Mouse (Mus musculus): ENCODE results near the gene Mavs. TPM values are rescaled to one million over a fixed set of nuclear protein-coding genes. Genes with fewer than 3 reads are reported as not detected.

Gene Mavs
- total and polyA plus RNA-seq, 3 experiments, result 5.6 to 21.2 (median 12.2) TPM

DNA sequence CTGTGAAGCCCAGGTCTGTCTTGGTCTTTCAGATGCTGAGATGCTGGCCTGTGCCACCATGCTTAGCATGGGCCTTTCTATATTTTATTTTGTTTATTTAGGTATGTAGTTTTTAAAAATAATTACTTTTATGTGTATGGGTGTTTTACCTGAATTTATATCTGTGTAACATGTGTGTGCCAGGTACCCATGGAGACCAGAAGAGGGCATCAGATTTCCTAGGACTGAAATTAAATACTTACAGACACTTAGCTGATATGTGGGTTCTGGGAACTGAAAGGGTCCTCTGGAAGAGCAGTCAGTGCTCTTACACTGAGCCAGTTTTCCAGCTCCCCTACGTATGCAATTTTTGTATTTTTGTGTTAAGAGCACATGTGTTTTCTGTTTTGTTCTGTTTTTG, 52.4 kb downstream of the Mavs start:
- Histone ChIP-seq H3K4me3 (ENCODE audit: low read depth, low read length) (no peak overlapping the region), H3K9me3 (replicated peaks) (no peaks in the 10 kb centered on the region), H3K27me3 (ENCODE audit: insufficient read depth, low read length) (no peaks in the 10 kb centered on the region), H3K4me1 (ENCODE audit: insufficient read depth, low read depth, low read length) (no peaks in the 10 kb centered on the region), H3K36me3 (replicated peaks) (peaks cover 83% of the 10 kb centered on the region)
- DNase-seq (ENCODE audit: low spot score), result no peak
- TF ChIP-seq GATA1 (IDR thresholded peaks at IDR 0.05; ENCODE audit: borderline replicate concordance, low read length), result no peak
- TF ChIP-seq POLR2AphosphoS5 (IDR thresholded peaks at IDR 0.05; ENCODE audit: insufficient replicate concordance, low read depth, low read length), result no peak
- no peak for TF ChIP-seq TAL1 (conservative IDR thresholded peaks at IDR 0.05; ENCODE audit: low read depth, low read length)
- no peak for TF ChIP-seq CTCF (IDR thresholded peaks at IDR 0.05; ENCODE audit: low read depth, low read length)
- no peak for TF ChIP-seq GATA2 (IDR thresholded peaks at IDR 0.05; ENCODE audit: borderline replicate concordance, low read depth, low read length)
- ATAC-seq (ENCODE audit: extremely low read depth, insufficient number of reproducible peaks, low FRiP score, poor library complexity, severe bottlenecking), result no peak

- H3K4me1 ChIP-seq (ENCODE audit: insufficient read depth, low read depth, low read length), result no peaks in the 10 kb centered on the region
- no peak overlapping the region for H3K4me3 ChIP-seq (ENCODE audit: low read depth, low read length)
- no peaks in the 10 kb centered on the region for H3K27me3 ChIP-seq (ENCODE audit: insufficient read depth, low read length)
- ATAC-seq (ENCODE audit: extremely low read depth, insufficient number of reproducible peaks, low FRiP score, poor library complexity, severe bottlenecking), result no peak
- H3K36me3 ChIP-seq (replicated peaks), result peaks cover 91% of the 10 kb centered on the region
- no peaks in the 10 kb centered on the region for H3K9me3 ChIP-seq (replicated peaks)
- DNase-seq (ENCODE audit: low spot score), result no peak
- TF ChIP-seq GATA1 (IDR thresholded peaks at IDR 0.05; ENCODE audit: borderline replicate concordance, low read length) (no peak), GATA2 (IDR thresholded peaks at IDR 0.05; ENCODE audit: borderline replicate concordance, low read depth, low read length) (no peak), CTCF (IDR thresholded peaks at IDR 0.05; ENCODE audit: low read depth, low read length) (no peak), POLR2AphosphoS5 (IDR thresholded peaks at IDR 0.05; ENCODE audit: insufficient replicate concordance, low read depth, low read length) (no peak)
These were observed 56.8 kb downstream of the Mavs start for GRCm38 (mm10) chr2:131290669-131291068.

GRCm38 (mm10) chr2:131296746-131297261, 62.9 kb downstream of the Mavs start:
- no peak for TF ChIP-seq GATA1 (IDR thresholded peaks at IDR 0.05; ENCODE audit: borderline replicate concordance, low read length)
- TF ChIP-seq POLR2AphosphoS5 (IDR thresholded peaks at IDR 0.05; ENCODE audit: insufficient replicate concordance, low read depth, low read length), result no peak
- no peak for TF ChIP-seq GATA2 (IDR thresholded peaks at IDR 0.05; ENCODE audit: borderline replicate concordance, low read depth, low read length)
- no peak for TF ChIP-seq TAL1 (conservative IDR thresholded peaks at IDR 0.05; ENCODE audit: low read depth, low read length)
- TF ChIP-seq CTCF (IDR thresholded peaks at IDR 0.05; ENCODE audit: low read depth, low read length), result no peak
- no peak for DNase-seq (ENCODE audit: low spot score)
- Histone ChIP-seq H3K36me3 (replicated peaks) (peaks cover 71% of the 10 kb centered on the region), H3K4me3 (ENCODE audit: low read depth, low read length) (no peak overlapping the region), H3K4me1 (ENCODE audit: insufficient read depth, low read depth, low read length) (no peaks in the 10 kb centered on the region), H3K27me3 (ENCODE audit: insufficient read depth, low read length) (no peaks in the 10 kb centered on the region), H3K9me3 (replicated peaks) (no peaks in the 10 kb centered on the region)
- no peak for ATAC-seq (ENCODE audit: extremely low read depth, insufficient number of reproducible peaks, low FRiP score, poor library complexity, severe bottlenecking)

Other genes with a start within 250 kb of the Mavs start
- gene Gfra4, start 191.0 kb upstream of the Mavs start, total RNA-seq (2014; fragmentation: Nextera tagmentation), result not detected in 2 replicates
- gene Gfra4, start 191.0 kb upstream of the Mavs start, total RNA-seq (2017), result not detected in 2 replicates
- gene Gfra4, start 191.0 kb upstream of the Mavs start, polyA plus RNA-seq (2012), result not detected in 2 replicates
- gene Adam33, start 170.2 kb upstream of the Mavs start, total RNA-seq (2014; fragmentation: Nextera tagmentation), result not detected in 2 replicates
- gene Adam33, start 170.2 kb upstream of the Mavs start, total RNA-seq (2017), result 0.06 and 0.27 TPM in 2 replicates
- gene Adam33, start 170.2 kb upstream of the Mavs start, polyA plus RNA-seq (2012), result not detected in 2 replicates
- not detected in 2 replicates for gene Siglec1, start 147.3 kb upstream of the Mavs start, total RNA-seq (2014; fragmentation: Nextera tagmentation)
- 0.06 and 0.16 TPM in 2 replicates for gene Siglec1, start 147.3 kb upstream of the Mavs start, total RNA-seq (2017)
- gene Siglec1, start 147.3 kb upstream of the Mavs start, polyA plus RNA-seq (2012), result not detected in 2 replicates
- 0.83 and 0.98 TPM in 2 replicates for gene Hspa12b, start 106.8 kb upstream of the Mavs start, total RNA-seq (2014; fragmentation: Nextera tagmentation)
- 1.8 and 2.2 TPM in 2 replicates for gene Hspa12b, start 106.8 kb upstream of the Mavs start, total RNA-seq (2017)
- gene Hspa12b, start 106.8 kb upstream of the Mavs start, polyA plus RNA-seq (2012), result 2.9 TPM in 2 replicates
- gene Gm11037, start 100.6 kb upstream of the Mavs start, total RNA-seq (2014; fragmentation: Nextera tagmentation), result not detected in 2 replicates
- gene Gm11037, start 100.6 kb upstream of the Mavs start, total RNA-seq (2017), result not detected in 2 replicates
- not detected in 2 replicates for gene Gm11037, start 100.6 kb upstream of the Mavs start, polyA plus RNA-seq (2012)
- 81.9 and 98.7 TPM in 2 replicates for gene 1700037H04Rik, start 74.0 kb upstream of the Mavs start, total RNA-seq (2014; fragmentation: Nextera tagmentation)
- 28.1 and 30.2 TPM in 2 replicates for gene 1700037H04Rik, start 74.0 kb upstream of the Mavs start, total RNA-seq (2017)
- gene 1700037H04Rik, start 74.0 kb upstream of the Mavs start, polyA plus RNA-seq (2012), result 155 and 173 TPM in 2 replicates
- gene Cenpb, start 54.0 kb upstream of the Mavs start, total RNA-seq (2014; fragmentation: Nextera tagmentation), result 4.5 and 5.6 TPM in 2 replicates
- 7.4 and 8.6 TPM in 2 replicates for gene Cenpb, start 54.0 kb upstream of the Mavs start, total RNA-seq (2017)
- 29.5 and 35.4 TPM in 2 replicates for gene Cenpb, start 54.0 kb upstream of the Mavs start, polyA plus RNA-seq (2012)
- 14.0 and 85.9 TPM in 2 replicates for gene Cdc25b, start 47.1 kb upstream of the Mavs start, total RNA-seq (2014; fragmentation: Nextera tagmentation)
- gene Cdc25b, start 47.1 kb upstream of the Mavs start, total RNA-seq (2017), result 12.6 and 14.2 TPM in 2 replicates
- gene Cdc25b, start 47.1 kb upstream of the Mavs start, polyA plus RNA-seq (2012), result 6.0 and 7.0 TPM in 2 replicates
- 5.6 TPM in 1 of 2 replicates, not detected in the other for gene Spef1, start 46.8 kb upstream of the Mavs start, total RNA-seq (2014; fragmentation: Nextera tagmentation)
- 1.4 and 1.9 TPM in 2 replicates for gene Spef1, start 46.8 kb upstream of the Mavs start, total RNA-seq (2017)
- gene Spef1, start 46.8 kb upstream of the Mavs start, polyA plus RNA-seq (2012), result 0.75 and 0.78 TPM in 2 replicates
- gene Ap5s1, start 27.0 kb upstream of the Mavs start, total RNA-seq (2014; fragmentation: Nextera tagmentation), result 5.1 and 31.3 TPM in 2 replicates
- gene Ap5s1, start 27.0 kb upstream of the Mavs start, total RNA-seq (2017), result 5.1 and 5.2 TPM in 2 replicates
- gene Ap5s1, start 27.0 kb upstream of the Mavs start, polyA plus RNA-seq (2012), result 3.3 and 8.4 TPM in 2 replicates
- 79.5 and 101 TPM in 2 replicates for gene Pank2, start 28.4 kb downstream of the Mavs start, total RNA-seq (2014; fragmentation: Nextera tagmentation)
- gene Pank2, start 28.4 kb downstream of the Mavs start, total RNA-seq (2017), result 53.3 and 57.4 TPM in 2 replicates
- gene Pank2, start 28.4 kb downstream of the Mavs start, polyA plus RNA-seq (2012), result 14.9 and 22.6 TPM in 2 replicates
- gene Rnf24, start 118.8 kb downstream of the Mavs start, total RNA-seq (2014; fragmentation: Nextera tagmentation), result 0.29 and 1.2 TPM in 2 replicates
- gene Rnf24, start 118.8 kb downstream of the Mavs start, total RNA-seq (2017), result 0.93 and 1.8 TPM in 2 replicates
- 0.44 and 0.69 TPM in 2 replicates for gene Rnf24, start 118.8 kb downstream of the Mavs start, polyA plus RNA-seq (2012)

All from G1E (cell line).